ENCODE assay signal across 9 mouse cellular contexts in the genomic region with DNA sequence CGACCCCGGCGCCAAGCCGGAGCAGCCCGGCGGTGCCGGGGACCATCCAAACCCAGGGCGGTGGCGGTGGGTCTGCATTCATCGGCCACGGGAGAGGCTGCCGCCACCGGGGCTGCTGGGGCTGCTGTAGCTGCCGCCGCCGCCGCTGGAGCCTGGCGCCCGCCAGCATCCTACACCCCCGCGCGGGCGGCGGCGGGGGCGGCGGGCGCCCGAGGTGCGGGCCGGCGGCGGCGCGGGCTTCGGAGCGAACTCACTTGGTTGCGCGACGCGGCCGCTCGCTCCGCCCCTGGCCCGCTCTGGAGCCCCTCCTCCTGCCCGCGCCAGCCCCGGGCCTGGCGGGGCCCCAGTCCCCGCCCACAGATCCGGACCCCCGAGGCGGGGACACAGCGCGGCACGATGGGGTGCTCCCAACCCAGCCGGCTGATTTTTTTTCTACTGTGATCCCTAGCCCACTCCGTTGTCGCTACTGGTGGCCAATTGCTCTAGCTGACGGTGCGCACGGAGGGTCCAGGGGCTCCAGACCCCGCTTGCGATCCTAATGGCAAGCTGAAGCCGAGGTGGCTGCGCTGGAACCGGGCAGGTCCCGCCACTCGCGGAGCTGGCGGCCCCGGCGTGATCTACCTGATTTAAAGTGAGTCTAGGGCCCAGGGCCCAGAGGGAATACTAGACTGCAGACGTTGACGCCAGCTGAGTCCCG. TPM values are rescaled to one million over a fixed set of nuclear protein-coding genes. Genes with fewer than 3 reads are reported as not detected.
A peak's percentile ranks its signal among the peaks of the same experiment; 100 is the strongest.
DNase-seq lines count a peak whose midpoint lies in the region; ATAC-seq and TF ChIP-seq lines count a peak whose summit lies in the region.
"Had no signal": no experiment of that assay in that cellular context is flagged by ENCODE, and none has a peak within 500 bp of the region (broad histone marks: within the 10 kb centered on the region; RNA-seq: fewer than 3 reads in every experiment).

A gene (minus strand): TSS at position 246 of the 697 bp plus-strand sequence.

- no peaks in the 10 kb centered on the region for H3K79me2 ChIP-seq in CH12.LX (replicated peaks; ENCODE audit: control insufficient read depth, extremely low read depth, insufficient read depth, poor library complexity, severe bottlenecking)

- TF ChIP-seq CTCF in CH12.LX (conservative IDR thresholded peaks at IDR 0.05 in 1 of 2, IDR thresholded peaks at IDR 0.05 in 1 of 2; ENCODE audit: low read depth in 2 of 2, low read length in 2 of 2): no peak
- no peak for TF ChIP-seq CTCF in liver, embryonic 14.5 days (IDR thresholded peaks at IDR 0.05; ENCODE audit: low read depth)

- peak within 1 kb of the TSS in 2 of 3 experiments; percentile 37 to 44 for H3K4me3 ChIP-seq in CH12.LX (replicated peaks in 1 of 3; ENCODE audit: low read depth in 2 of 3, low read length in 2 of 3, poor library complexity in 1 of 3)
- H3K4me3 ChIP-seq in hindbrain, embryonic 14.5 days (replicated peaks; ENCODE audit: low read length): peak within 1 kb of the TSS; percentile 78
- H3K4me3 ChIP-seq in liver, embryonic 14.5 days (ENCODE audit: insufficient read depth in 1 of 2, low read depth in 2 of 2, low read length in 2 of 2): 0 out of 4 replicates have a peak within 1 kb of the TSS, but pooled peaks of 1 of the 2 experiments have one; percentile 8
- peak within 1 kb of the TSS; percentile 46 for H3K4me3 ChIP-seq in stomach, embryonic 15.5 days (replicated peaks)

- peaks cover 0 to 17% of the 10 kb centered on the region in 2 experiments; a peak in 2 of 4 replicates for H3K4me1 ChIP-seq in CH12.LX (ENCODE audit: control insufficient read depth in 1 of 2, insufficient read depth in 2 of 2)
- H3K4me1 ChIP-seq in hindbrain, embryonic 14.5 days (replicated peaks; ENCODE audit: control insufficient read depth, insufficient read depth, low read length): no peaks in the 10 kb centered on the region; the same call in 1 of the 2 replicates
- no peaks in the 10 kb centered on the region for H3K4me1 ChIP-seq in liver, embryonic 14.5 days (replicated peaks; ENCODE audit: control insufficient read depth in 2 of 2, insufficient read depth in 2 of 2, low read length in 1 of 2)
- H3K4me1 ChIP-seq in stomach, embryonic 15.5 days: peaks cover 10% of the 10 kb centered on the region

- intact Hi-C loops in heart, postnatal 25 days (cut with DNase I): no loop called here

- H3K9ac ChIP-seq in CH12.LX (ENCODE audit: insufficient read depth, low read depth): no peak within 1 kb of the TSS
- peak within 1 kb of the TSS; percentile 89 for H3K9ac ChIP-seq in hindbrain, embryonic 14.5 days
- no peak within 1 kb of the TSS for H3K9ac ChIP-seq in liver, embryonic 14.5 days (replicated peaks)
- H3K9ac ChIP-seq in stomach, embryonic 15.5 days: no peak within 1 kb of the TSS

- H3K4me2 ChIP-seq in CH12.LX (ENCODE audit: insufficient read depth, low read depth, poor library complexity, severe bottlenecking): peak within 1 kb of the TSS; percentile 34
- H3K4me2 ChIP-seq in hindbrain, embryonic 14.5 days (replicated peaks): peak within 1 kb of the TSS; percentile 99
- H3K4me2 ChIP-seq in liver, embryonic 14.5 days (ENCODE audit: low read depth): peak within 1 kb of the TSS; percentile 36
- peak within 1 kb of the TSS; percentile 95 for H3K4me2 ChIP-seq in stomach, embryonic 15.5 days

- in situ Hi-C loops in CH12.LX (cut with MboI; ENCODE audit: low pct_ligation_motif_present, low pct_unique_long_range_greater_than_20kb, low sequenced_read_pairs): no loop called here

- WGBS in hindbrain, embryonic 14.5 days: under 1% methylated on average over 44 of the region's 76 CpGs
- 2% methylated on average over 30 of the region's 76 CpGs for WGBS in liver, embryonic 14.5 days (ENCODE audit: insufficient replicate concordance)
- WGBS in stomach, embryonic 15.5 days: under 1% methylated on average over 49 of the region's 76 CpGs

- TF ChIP-seq EP300 in CH12.LX (IDR thresholded peaks at IDR 0.05; ENCODE audit: low read length): no peak
- no peak for TF ChIP-seq EP300 in liver, embryonic 14.5 days (IDR thresholded peaks at IDR 0.05; ENCODE audit: low read depth)

- H3K27ac ChIP-seq in CH12.LX (ENCODE audit: insufficient read depth, low read depth): no peak within 1 kb of the TSS
- H3K27ac ChIP-seq in hindbrain, embryonic 14.5 days: peak within 1 kb of the TSS; percentile 77
- no peak within 1 kb of the TSS for H3K27ac ChIP-seq in liver, embryonic 14.5 days
- no peak within 1 kb of the TSS for H3K27ac ChIP-seq in stomach, embryonic 15.5 days

- H3K27me3 ChIP-seq in CH12.LX (replicated peaks): peaks cover 19% of the 10 kb centered on the region
- 0 out of 2 replicates have a peak, but pooled peaks cover 6% of the 10 kb centered on the region for H3K27me3 ChIP-seq in hindbrain, embryonic 14.5 days (ENCODE audit: control insufficient read depth, insufficient read depth, low read length)
- H3K27me3 ChIP-seq in liver, embryonic 14.5 days (ENCODE audit: control insufficient read depth, insufficient read depth, low read length): peaks cover 27% of the 10 kb centered on the region
- peaks cover 36% of the 10 kb centered on the region for H3K27me3 ChIP-seq in stomach, embryonic 15.5 days (replicated peaks)

- dilution Hi-C loops in CH12.LX (cut with MboI; ENCODE audit: extremely low pct_ligation_motif_present, extremely low pct_unique_long_range_greater_than_20kb, low sequenced_read_pairs): no loop called here

- peaks cover 9% of the 10 kb centered on the region for H3K9me3 ChIP-seq in CH12.LX (replicated peaks; ENCODE audit: low read length)
- H3K9me3 ChIP-seq in hindbrain, embryonic 14.5 days (ENCODE audit: control insufficient read depth, low read length): no peaks in the 10 kb centered on the region
- no peaks in the 10 kb centered on the region for H3K9me3 ChIP-seq in liver, embryonic 14.5 days (ENCODE audit: control insufficient read depth, low read length)
- no peaks in the 10 kb centered on the region for H3K9me3 ChIP-seq in stomach, embryonic 15.5 days

- peak; percentile 75 for DNase-seq in heart, adult 11 months
- DNase-seq in heart, postnatal 25 days (ENCODE audit: low spot score): no peak
- no peak for DNase-seq in CH12.LX (ENCODE audit: extremely low read depth)
- peak; percentile 28 to 36 for DNase-seq in cerebellum, postnatal 4 days (ENCODE audit: low spot score in 2 of 2)
- DNase-seq in hindbrain, embryonic 14.5 days (ENCODE audit: low spot score): peak; percentile 57
- DNase-seq in liver, embryonic 14.5 days (ENCODE audit: low read depth in 3 of 3, low spot score in 3 of 3): no peak
- no peak for DNase-seq in T-cell, adult 2 months (ENCODE audit: low spot score)

- TF ChIP-seq POLR2A in CH12.LX (IDR thresholded peaks at IDR 0.05; ENCODE audit: low read depth, low read length): no peak

- no peak for TF ChIP-seq RAD21 in CH12.LX (IDR thresholded peaks at IDR 0.05; ENCODE audit: low read depth, low read length)

- ATAC-seq in hindbrain, embryonic 14.5 days (ENCODE audit: low FRiP score): peak; percentile 81
- no peak for ATAC-seq in liver, embryonic 14.5 days (ENCODE audit: insufficient read depth)
- peak; percentile 39; the same call in 1 of the 2 replicates for ATAC-seq in stomach, embryonic 15.5 days (ENCODE audit: insufficient read depth, low FRiP score, low read depth)

- no peaks in the 10 kb centered on the region for H3K36me3 ChIP-seq in CH12.LX (replicated peaks in 1 of 2; ENCODE audit: control insufficient read depth in 1 of 2, insufficient read depth in 1 of 2, low read length in 1 of 2)
- H3K36me3 ChIP-seq in hindbrain, embryonic 14.5 days (replicated peaks; ENCODE audit: control insufficient read depth, insufficient read depth): no peaks in the 10 kb centered on the region
- H3K36me3 ChIP-seq in liver, embryonic 14.5 days (replicated peaks; ENCODE audit: control insufficient read depth, insufficient read depth, low read depth): no peaks in the 10 kb centered on the region
- H3K36me3 ChIP-seq in stomach, embryonic 15.5 days: no peaks in the 10 kb centered on the region

TF ChIP-seq in CH12.LX, 34 proteins besides CTCF, POLR2A, EP300 and RAD21:
- TF ChIP-seq SMC3 (IDR thresholded peaks at IDR 0.05; ENCODE audit: low read depth, low read length) (no peak), SIN3A (IDR thresholded peaks at IDR 0.05; ENCODE audit: low read length) (no peak), KAT2A (IDR thresholded peaks at IDR 0.05; ENCODE audit: insufficient replicate concordance, low read length) (no peak), MYC (IDR thresholded peaks at IDR 0.05; ENCODE audit: low read depth, low read length) (no peak), JUN (IDR thresholded peaks at IDR 0.05; ENCODE audit: insufficient read depth, low read depth, low read length) (no peak), JUND (conservative IDR thresholded peaks at IDR 0.05; ENCODE audit: low read depth, low read length) (no peak)

RNA-seq across cellular contexts. Expression of the gene that starts here (rescaled TPM):
- total RNA-seq in heart, postnatal 25 days (2021): not detected
- 0.13 and 0.25 TPM in 2 replicates for total RNA-seq in CH12.LX (2012; rRNA removed)
- 0.31 and 0.40 TPM in 2 replicates for total RNA-seq in CH12.LX (2014; rRNA removed)
- polyA plus RNA-seq in CH12.LX (2012; ENCODE audit: insufficient read length, low read depth): 0.74 and 0.81 TPM in 2 replicates
- polyA plus RNA-seq in hindbrain, embryonic 14.5 days (2014; fragmentation: Nextera tagmentation; extraction: Ambion mirVana): 39.7 and 41.0 TPM in 2 replicates
- polyA plus RNA-seq in liver, embryonic 14.5 days (2012; rRNA removed): 0.01 and 0.02 TPM in 2 replicates
- not detected in 2 replicates for polyA plus RNA-seq in liver, embryonic 14.5 days (2014; fragmentation: Nextera tagmentation; extraction: Ambion mirVana)
- 0.95 and 1.1 TPM in 2 replicates for polyA plus RNA-seq in stomach, embryonic 15.5 days (2015; fragmentation: Nextera tagmentation; extraction: Ambion mirVana)
- polyA plus RNA-seq: C2C12 had no signal

Comparison
In these comparisons a context has a peak if more than half of its experiments do, and no peak if none do; other contexts are left out.
1. RNA of the gene that starts here (polyA plus RNA-seq): 39.7 to 41.0 TPM in hindbrain, embryonic 14.5 days; 0.95 to 1.1 TPM in stomach, embryonic 15.5 days, 0.74 to 0.81 TPM in CH12.LX and 0.01 to 0.02 TPM in liver, embryonic 14.5 days; every median in the first group is over 10 times any median in the second.
2. DNase-seq: peak in heart, adult 11 months (single experiment), cerebellum, postnatal 4 days (2 of 2) and hindbrain, embryonic 14.5 days (single experiment); none in heart, postnatal 25 days (single experiment), CH12.LX (single experiment), liver, embryonic 14.5 days (0 of 3) and T-cell, adult 2 months (single experiment).
3. H3K4me2 ChIP-seq: peak in every context shown above with its lines; median percentile 99 in hindbrain, embryonic 14.5 days; 95 in stomach, embryonic 15.5 days; 36 in liver, embryonic 14.5 days; 34 in CH12.LX.